Mouse (Mus musculus): ENCODE measurements around the gene Kcnk4. TPM values are rescaled to one million over a fixed set of nuclear protein-coding genes. Genes with fewer than 3 reads are reported as not detected.

The Kcnk4 gene
- polyA plus RNA-seq, 1 experiment from 2014 or later: 0.65 TPM

GRCm38 (mm10) chr19:6876799-6877198, 57.5 kb downstream of the Kcnk4 start:
- Histone ChIP-seq H3K27me3 (no peaks in the 10 kb centered on the region), H3K4me1 (no peaks in the 10 kb centered on the region), H3K9ac (no peak overlapping the region), H3K27ac (no peak overlapping the region), H3K4me2 (replicated peaks) (no peak overlapping the region), H3K9me3 (peaks cover 4% of the 10 kb centered on the region; the same call in 1 of the 2 replicates), H3K36me3 (no peaks in the 10 kb centered on the region), H3K4me3 (no peak overlapping the region)
- no peak for ATAC-seq (ENCODE audit: insufficient number of reproducible peaks, insufficient read depth, low FRiP score, low TSS enrichment)

DNA sequence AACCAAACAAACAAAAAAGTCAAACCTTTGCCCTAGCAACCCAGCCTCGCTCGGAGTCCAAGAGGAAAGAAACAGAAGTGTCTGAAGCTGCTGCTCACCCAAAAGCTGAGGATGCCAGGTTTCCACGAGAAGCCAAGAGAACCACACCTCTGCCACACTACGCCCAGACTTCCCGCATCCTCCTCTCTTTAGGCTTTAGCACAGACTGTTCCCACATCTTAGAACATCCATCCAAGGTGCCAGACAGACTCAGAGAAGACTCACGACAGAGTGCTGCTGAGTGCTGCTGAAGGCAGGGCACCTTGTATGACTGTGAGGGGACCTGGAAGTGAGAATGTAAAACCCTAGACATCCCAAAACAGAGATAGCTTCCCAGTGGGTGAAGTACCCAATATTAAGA, 58.5 kb downstream of the Kcnk4 start:
- no peak for ATAC-seq (ENCODE audit: insufficient number of reproducible peaks, insufficient read depth, low FRiP score, low TSS enrichment)
- H3K27ac ChIP-seq: no peak overlapping the region
- no peaks in the 10 kb centered on the region for H3K4me1 ChIP-seq
- H3K36me3 ChIP-seq: no peaks in the 10 kb centered on the region
- H3K9me3 ChIP-seq: peaks cover 3% of the 10 kb centered on the region; the same call in 1 of the 2 replicates
- WGBS: 83% methylated on average over 6 of the region's 6 CpGs
- H3K4me3 ChIP-seq: no peak overlapping the region
- H3K9ac ChIP-seq: no peak overlapping the region
- no peak overlapping the region for H3K4me2 ChIP-seq (replicated peaks)
- H3K27me3 ChIP-seq: no peaks in the 10 kb centered on the region

GRCm38 (mm10) chr19:6874257-6874656, 60.1 kb downstream of the Kcnk4 start:
- ATAC-seq (ENCODE audit: insufficient number of reproducible peaks, insufficient read depth, low FRiP score, low TSS enrichment): no peak
- Histone ChIP-seq H3K4me2 (replicated peaks) (no peak overlapping the region), H3K27ac (no peak overlapping the region), H3K4me3 (no peak overlapping the region), H3K4me1 (no peaks in the 10 kb centered on the region), H3K27me3 (no peaks in the 10 kb centered on the region), H3K9me3 (no peaks in the 10 kb centered on the region), H3K36me3 (no peaks in the 10 kb centered on the region), H3K9ac (no peak overlapping the region)
- 83% methylated on average over 1 of the region's 1 CpGs for WGBS

Small RNAs within 50 kb of the gene (microRNA-seq; reads per million reads assigned to microRNA genes)
- 0.73 reads per million for gene Mir6990

Other genes with a start within 250 kb of the Kcnk4 start
- 17.8 and 19.5 TPM in 2 replicates for gene Rps6ka4, start 93.9 kb downstream of the Kcnk4 start, polyA plus RNA-seq (2016; fragmentation: Nextera tagmentation; extraction: Ambion mirVana)
- 0.69 and 0.70 TPM in 2 replicates for gene Ccdc88b, start 76.3 kb downstream of the Kcnk4 start, polyA plus RNA-seq (2016; fragmentation: Nextera tagmentation; extraction: Ambion mirVana)
- gene Trmt112, start 24.8 kb downstream of the Kcnk4 start, polyA plus RNA-seq (2016; fragmentation: Nextera tagmentation; extraction: Ambion mirVana): 142 and 157 TPM in 2 replicates
- gene Prdx5, start 24.4 kb downstream of the Kcnk4 start, polyA plus RNA-seq (2016; fragmentation: Nextera tagmentation; extraction: Ambion mirVana): 192 and 193 TPM in 2 replicates
- 9.5 and 10.9 TPM in 2 replicates for gene Esrra, start 12.7 kb downstream of the Kcnk4 start, polyA plus RNA-seq (2016; fragmentation: Nextera tagmentation; extraction: Ambion mirVana)
- 1.2 and 1.7 TPM in 2 replicates for gene Catsperz, start 9.1 kb downstream of the Kcnk4 start, polyA plus RNA-seq (2016; fragmentation: Nextera tagmentation; extraction: Ambion mirVana)
- 75.0 and 77.6 TPM in 2 replicates for gene Bad, start 7.3 kb upstream of the Kcnk4 start, polyA plus RNA-seq (2016; fragmentation: Nextera tagmentation; extraction: Ambion mirVana)
- 28.4 and 32.7 TPM in 2 replicates for gene Gpr137, start 8.0 kb upstream of the Kcnk4 start, polyA plus RNA-seq (2016; fragmentation: Nextera tagmentation; extraction: Ambion mirVana)
- 255 and 291 TPM in 2 replicates for gene Ppp1r14b, start 40.5 kb upstream of the Kcnk4 start, polyA plus RNA-seq (2016; fragmentation: Nextera tagmentation; extraction: Ambion mirVana)
- gene Plcb3, start 42.0 kb upstream of the Kcnk4 start, polyA plus RNA-seq (2016; fragmentation: Nextera tagmentation; extraction: Ambion mirVana): 47.4 and 48.7 TPM in 2 replicates
- gene Fkbp2, start 46.0 kb upstream of the Kcnk4 start, polyA plus RNA-seq (2016; fragmentation: Nextera tagmentation; extraction: Ambion mirVana): 76.2 and 77.9 TPM in 2 replicates
- 53.3 and 57.5 TPM in 2 replicates for gene Vegfb, start 53.1 kb upstream of the Kcnk4 start, polyA plus RNA-seq (2016; fragmentation: Nextera tagmentation; extraction: Ambion mirVana)
- gene Dnajc4, start 58.1 kb upstream of the Kcnk4 start, polyA plus RNA-seq (2016; fragmentation: Nextera tagmentation; extraction: Ambion mirVana): 22.5 and 23.1 TPM in 2 replicates
- 20.5 and 25.0 TPM in 2 replicates for gene Nudt22, start 61.6 kb upstream of the Kcnk4 start, polyA plus RNA-seq (2016; fragmentation: Nextera tagmentation; extraction: Ambion mirVana)
- gene Trpt1, start 61.6 kb upstream of the Kcnk4 start, polyA plus RNA-seq (2016; fragmentation: Nextera tagmentation; extraction: Ambion mirVana): 10.8 and 11.7 TPM in 2 replicates
- gene Fermt3, start 85.0 kb upstream of the Kcnk4 start, polyA plus RNA-seq (2016; fragmentation: Nextera tagmentation; extraction: Ambion mirVana): 6.5 and 7.2 TPM in 2 replicates
- gene Stip1, start 105.5 kb upstream of the Kcnk4 start, polyA plus RNA-seq (2016; fragmentation: Nextera tagmentation; extraction: Ambion mirVana): 273 and 275 TPM in 2 replicates
- gene Macrod1, start 122.3 kb upstream of the Kcnk4 start, polyA plus RNA-seq (2016; fragmentation: Nextera tagmentation; extraction: Ambion mirVana): 11.3 and 12.2 TPM in 2 replicates
- 6.6 and 6.8 TPM in 2 replicates for gene Flrt1, start 171.2 kb upstream of the Kcnk4 start, polyA plus RNA-seq (2016; fragmentation: Nextera tagmentation; extraction: Ambion mirVana)